Mouse (Mus musculus): Measurements from ENCODE around the gene Srms. TPM values are rescaled to one million over a fixed set of nuclear protein-coding genes. Genes with fewer than 3 reads are reported as not detected.

Srms gene
- polyA plus RNA-seq, 1 experiment = 7.6 TPM

- TF ChIP-seq POLR2A (IDR thresholded peaks at IDR 0.05; ENCODE audit: borderline replicate concordance, extremely low read depth, low read depth, low read length) = no peak
- no peak for TF ChIP-seq CTCF (IDR thresholded peaks at IDR 0.05; ENCODE audit: insufficient read depth, low read length)
- DNase-seq = no peak
- WGBS = 66% methylated on average over 6 of the region's 6 CpGs
- Histone ChIP-seq H3K4me1 (ENCODE audit: control insufficient read depth, insufficient read depth, low read length) (no peaks in the 10 kb centered on the region), H3K4me3 (replicated peaks; ENCODE audit: extremely low read depth, low read depth, low read length) (no peak overlapping the region)
Measured at GRCm38 (mm10) chr2:181157716-181158302, 55.2 kb downstream of the Srms start.

- 83% methylated on average over 4 of the region's 4 CpGs for WGBS
- TF ChIP-seq CTCF (IDR thresholded peaks at IDR 0.05; ENCODE audit: insufficient read depth, low read length) = no peak
- no peak for TF ChIP-seq POLR2A (IDR thresholded peaks at IDR 0.05; ENCODE audit: borderline replicate concordance, extremely low read depth, low read depth, low read length)
- Histone ChIP-seq H3K4me1 (ENCODE audit: control insufficient read depth, insufficient read depth, low read length) (no peaks in the 10 kb centered on the region), H3K4me3 (replicated peaks; ENCODE audit: extremely low read depth, low read depth, low read length) (no peak overlapping the region)
- no peak for DNase-seq
Measured at GRCm38 (mm10) chr2:181157180-181157579, 55.8 kb downstream of the Srms start.

GRCm38 (mm10) chr2:181156248-181157121, 56.5 kb downstream of the Srms start, which contains the start of gene Eef1a2:
TSS of gene Eef1a2 (minus strand) at chr2:181157014.
- WGBS = 7% methylated on average over 55 of the region's 55 CpGs
- H3K4me3 ChIP-seq (replicated peaks; ENCODE audit: extremely low read depth, low read depth, low read length) = no peak within 1 kb of the TSS
- no peak for TF ChIP-seq POLR2A (IDR thresholded peaks at IDR 0.05; ENCODE audit: borderline replicate concordance, extremely low read depth, low read depth, low read length)
- TF ChIP-seq CTCF (IDR thresholded peaks at IDR 0.05; ENCODE audit: insufficient read depth, low read length) = no peak
- DNase-seq = no peak
- H3K4me1 ChIP-seq (ENCODE audit: control insufficient read depth, insufficient read depth, low read length) = no peaks in the 10 kb centered on the region

DNA sequence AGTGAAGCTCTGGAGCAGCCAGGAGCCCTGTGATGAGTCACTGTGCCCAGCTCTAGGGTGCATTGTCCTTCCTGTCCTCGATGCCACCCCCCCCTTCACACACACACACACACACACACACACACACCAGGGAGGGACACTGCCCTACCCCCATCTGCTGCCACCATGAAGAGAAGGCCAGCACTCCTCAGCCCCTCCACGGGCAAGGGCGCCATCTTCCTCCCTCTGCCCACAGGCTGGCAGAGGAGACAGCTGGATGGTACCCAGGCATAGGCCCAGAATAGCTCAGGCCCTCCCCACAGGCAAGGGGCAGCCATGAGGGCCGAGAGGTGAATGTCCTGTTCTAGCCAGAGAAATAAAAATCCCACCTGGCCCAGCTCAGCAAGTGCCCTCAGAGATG, 57.2 kb downstream of the Srms start:
- no peak for DNase-seq

More for the DNA sequence above, 57.2 kb downstream of the Srms start:
- WGBS = 68% methylated on average over 4 of the region's 4 CpGs
- TF ChIP-seq POLR2A (IDR thresholded peaks at IDR 0.05; ENCODE audit: borderline replicate concordance, extremely low read depth, low read depth, low read length) = no peak
- TF ChIP-seq CTCF (IDR thresholded peaks at IDR 0.05; ENCODE audit: insufficient read depth, low read length) = no peak
- Histone ChIP-seq H3K4me1 (ENCODE audit: control insufficient read depth, insufficient read depth, low read length) (no peaks in the 10 kb centered on the region), H3K4me3 (replicated peaks; ENCODE audit: extremely low read depth, low read depth, low read length) (no peak overlapping the region)

Other genes with a start within 250 kb of the Srms start
- gene Arfgap1, start 246.0 kb downstream of the Srms start, polyA plus RNA-seq (2012; rRNA removed) = 38.6 and 46.3 TPM in 2 replicates
- 3.2 TPM in 2 replicates for gene Col20a1, start 226.7 kb downstream of the Srms start, polyA plus RNA-seq (2012; rRNA removed)
- gene Chrna4, start 169.6 kb downstream of the Srms start, polyA plus RNA-seq (2012; rRNA removed) = 0.02 TPM in 1 of 2 replicates, not detected in the other
- gene Kcnq2, start 77.9 kb downstream of the Srms start, polyA plus RNA-seq (2012; rRNA removed) = 0.02 TPM in 2 replicates
- 12.6 and 44.1 TPM in 2 replicates for gene Eef1a2, start 56.2 kb downstream of the Srms start, polyA plus RNA-seq (2012; rRNA removed)
- 145 and 157 TPM in 2 replicates for gene Ppdpf, start 25.9 kb downstream of the Srms start, polyA plus RNA-seq (2012; rRNA removed)
- gene Ptk6, start 10.4 kb downstream of the Srms start, polyA plus RNA-seq (2012; rRNA removed) = 0.29 and 1.6 TPM in 2 replicates
- gene Fndc11, start 6.8 kb upstream of the Srms start, polyA plus RNA-seq (2012; rRNA removed) = 2.3 and 2.4 TPM in 2 replicates
- 49.7 and 54.3 TPM in 2 replicates for gene Helz2, start 28.8 kb upstream of the Srms start, polyA plus RNA-seq (2012; rRNA removed)
- 22.2 and 26.3 TPM in 2 replicates for gene Gmeb2, start 74.8 kb upstream of the Srms start, polyA plus RNA-seq (2012; rRNA removed)
- gene Stmn3, start 101.3 kb upstream of the Srms start, polyA plus RNA-seq (2012; rRNA removed) = 0.13 TPM in 1 of 2 replicates, not detected in the other
- gene Rtel1, start 106.6 kb upstream of the Srms start, polyA plus RNA-seq (2012; rRNA removed) = 23.1 and 41.0 TPM in 2 replicates
- 39.0 and 44.0 TPM in 2 replicates for gene Zgpat, start 151.7 kb upstream of the Srms start, polyA plus RNA-seq (2012; rRNA removed)
- 29.1 and 42.9 TPM in 2 replicates for gene Arfrp1, start 152.2 kb upstream of the Srms start, polyA plus RNA-seq (2012; rRNA removed)
- gene Lime1, start 166.9 kb upstream of the Srms start, polyA plus RNA-seq (2012; rRNA removed) = 60.5 and 89.8 TPM in 2 replicates
- 14.7 and 17.0 TPM in 2 replicates for gene Zbtb46, start 246.2 kb upstream of the Srms start, polyA plus RNA-seq (2012; rRNA removed)